Mouse (Mus musculus) heart, adult 2 months (tissue): ENCODE data around the gene Poc1a.

ENCODE experiments used
- CTCF ChIP-seq: fragments of 200-600 bp; IDR thresholded peaks from 2 replicates; pipeline ENCODE4 v1.8.1; 2022; ENCODE audit warnings: antibody characterized with exemption, mild to moderate bottlenecking, moderate library complexity
- POLR2A ChIP-seq: fragments of 200-500 bp; IDR thresholded peaks from 2 replicates; pipeline ENCODE4 v1.6.1; 2011; ENCODE audit warnings: mild to moderate bottlenecking, low read depth, low read length, control low read depth; ENCODE audit not compliant: insufficient read depth

DNA sequence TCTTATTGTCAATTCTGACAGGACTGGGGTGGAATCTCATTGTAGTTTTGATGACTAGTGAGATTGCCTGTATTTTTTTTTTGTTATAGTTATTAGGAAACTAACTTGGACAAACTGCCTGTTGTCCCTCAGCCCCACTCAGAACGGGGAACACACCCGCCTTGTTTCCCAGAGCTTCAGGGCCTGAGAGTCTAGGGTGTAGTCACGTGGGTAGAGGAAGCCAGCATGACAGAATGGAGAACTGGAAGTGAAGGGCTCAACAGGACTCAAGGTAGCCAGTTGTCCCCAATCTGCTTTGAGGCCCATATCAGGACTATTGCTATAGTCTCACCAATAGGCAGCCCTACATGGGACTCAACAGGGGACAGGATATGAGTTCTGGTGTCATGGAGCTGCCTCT is 29.0 kb downstream of the Poc1a start:
- TF ChIP-seq CTCF (no peak), POLR2A (no peak)
